Mouse (Mus musculus): Measurements from ENCODE around the gene Tifab. TPM values are rescaled to one million over a fixed set of nuclear protein-coding genes. Genes with fewer than 3 reads are reported as not detected.
A peak's percentile ranks its signal among the peaks of the same experiment; 100 is the strongest.
"Not testable (repeated sequence)": the region's sequence is repeated elsewhere in the genome, so short reads cannot be mapped to it uniquely, and the experiment has no call there.

Gene Tifab
- polyA plus RNA-seq, 1 experiment = 8.2 TPM

GRCm38 (mm10) chr13:56197031-56197430, 18.3 kb upstream of the Tifab start:
- Histone ChIP-seq H3K4me1 (ENCODE audit: control insufficient read depth, insufficient read depth, insufficient read length, low read length) (peaks cover 2% of the 10 kb centered on the region; the same call in 1 of the 2 replicates), H3K27me3 (ENCODE audit: control insufficient read depth, insufficient read depth, low read length) (0 out of 2 replicates have a peak, but pooled peaks cover 4% of the 10 kb centered on the region), H3K27ac (ENCODE audit: insufficient read depth, low read depth, low read length) (no peak overlapping the region), H3K4me3 (ENCODE audit: low read depth, low read length) (no peak overlapping the region), H3K36me3 (ENCODE audit: control insufficient read depth, insufficient read depth, low read length) (no peaks in the 10 kb centered on the region)
- no peak for TF ChIP-seq CTCF (IDR thresholded peaks at IDR 0.05; ENCODE audit: extremely low read depth, insufficient read length, insufficient replicate concordance, low read depth, low read length)
- no peak for TF ChIP-seq POLR2A (IDR thresholded peaks at IDR 0.05; ENCODE audit: low read depth, low read length)
- WGBS = 78% methylated on average over 12 of the region's 12 CpGs

GRCm38 (mm10) chr13:56195824-56196223, 17.1 kb upstream of the Tifab start:
- not testable (repeated sequence) for H3K4me1 ChIP-seq (ENCODE audit: control insufficient read depth, insufficient read depth, insufficient read length, low read length); H3K36me3 ChIP-seq (ENCODE audit: control insufficient read depth, insufficient read depth, low read length); H3K27me3 ChIP-seq (ENCODE audit: control insufficient read depth, insufficient read depth, low read length); H3K4me3 ChIP-seq (ENCODE audit: low read depth, low read length); H3K27ac ChIP-seq (ENCODE audit: insufficient read depth, low read depth, low read length)
- WGBS = 79% methylated on average over 11 of the region's 11 CpGs

- not testable (repeated sequence) for H3K27me3 ChIP-seq (ENCODE audit: control insufficient read depth, insufficient read depth, low read length); H3K4me1 ChIP-seq (ENCODE audit: control insufficient read depth, insufficient read depth, insufficient read length, low read length); H3K4me3 ChIP-seq (ENCODE audit: low read depth, low read length); H3K36me3 ChIP-seq (ENCODE audit: control insufficient read depth, insufficient read depth, low read length); H3K27ac ChIP-seq (ENCODE audit: insufficient read depth, low read depth, low read length)
- 74% methylated on average over 11 of the region's 11 CpGs for WGBS
Observed at GRCm38 (mm10) chr13:56194181-56194580, 15.5 kb upstream of the Tifab start.

- Histone ChIP-seq H3K27me3 (ENCODE audit: control insufficient read depth, insufficient read depth, low read length) (no peaks in the 10 kb centered on the region), H3K36me3 (ENCODE audit: control insufficient read depth, insufficient read depth, low read length) (no peaks in the 10 kb centered on the region), H3K4me3 (ENCODE audit: low read depth, low read length) (no peak overlapping the region), H3K27ac (ENCODE audit: insufficient read depth, low read depth, low read length) (no peak overlapping the region), H3K4me1 (ENCODE audit: control insufficient read depth, insufficient read depth, insufficient read length, low read length) (peaks cover 2% of the 10 kb centered on the region; the same call in 1 of the 2 replicates)
- TF ChIP-seq CTCF (IDR thresholded peaks at IDR 0.05; ENCODE audit: extremely low read depth, insufficient read length, insufficient replicate concordance, low read depth, low read length) = peak; percentile 39; the same call in 1 of the 2 replicates
- no peak for TF ChIP-seq POLR2A (IDR thresholded peaks at IDR 0.05; ENCODE audit: low read depth, low read length)
- WGBS = 14% methylated on average over 3 of the region's 3 CpGs
Observed at GRCm38 (mm10) chr13:56191225-56191624, 12.5 kb upstream of the Tifab start.

GRCm38 (mm10) chr13:56189688-56190087, 11.0 kb upstream of the Tifab start:
- Histone ChIP-seq H3K27me3 (ENCODE audit: control insufficient read depth, insufficient read depth, low read length) (no peaks in the 10 kb centered on the region), H3K4me3 (ENCODE audit: low read depth, low read length) (no peak overlapping the region), H3K36me3 (ENCODE audit: control insufficient read depth, insufficient read depth, low read length) (no peaks in the 10 kb centered on the region), H3K4me1 (ENCODE audit: control insufficient read depth, insufficient read depth, insufficient read length, low read length) (peaks cover 2% of the 10 kb centered on the region; the same call in 1 of the 2 replicates), H3K27ac (ENCODE audit: insufficient read depth, low read depth, low read length) (no peak overlapping the region)
- TF ChIP-seq POLR2A (IDR thresholded peaks at IDR 0.05; ENCODE audit: low read depth, low read length) (no peak), CTCF (IDR thresholded peaks at IDR 0.05; ENCODE audit: extremely low read depth, insufficient read length, insufficient replicate concordance, low read depth, low read length) (peak; percentile 34; the same call in 1 of the 2 replicates)
- 70% methylated on average over 5 of the region's 5 CpGs for WGBS

GRCm38 (mm10) chr13:56183687-56184086, 5.0 kb upstream of the Tifab start:
- no peak overlapping the region for H3K4me3 ChIP-seq (ENCODE audit: low read depth, low read length)
- 0 out of 2 replicates have a peak overlapping the region, but pooled peaks have one; percentile 2 for H3K27ac ChIP-seq (ENCODE audit: insufficient read depth, low read depth, low read length)
- 74% methylated on average over 5 of the region's 5 CpGs for WGBS
- H3K36me3 ChIP-seq (ENCODE audit: control insufficient read depth, insufficient read depth, low read length) = no peaks in the 10 kb centered on the region
- no peaks in the 10 kb centered on the region for H3K4me1 ChIP-seq (ENCODE audit: control insufficient read depth, insufficient read depth, insufficient read length, low read length)
- H3K27me3 ChIP-seq (ENCODE audit: control insufficient read depth, insufficient read depth, low read length) = no peaks in the 10 kb centered on the region
- TF ChIP-seq CTCF (IDR thresholded peaks at IDR 0.05; ENCODE audit: extremely low read depth, insufficient read length, insufficient replicate concordance, low read depth, low read length) = no peak
- TF ChIP-seq POLR2A (IDR thresholded peaks at IDR 0.05; ENCODE audit: low read depth, low read length) = no peak

- Histone ChIP-seq H3K4me1 (ENCODE audit: control insufficient read depth, insufficient read depth, insufficient read length, low read length) (no peaks in the 10 kb centered on the region), H3K27ac (ENCODE audit: insufficient read depth, low read depth, low read length) (peak overlapping the region; percentile 11), H3K36me3 (ENCODE audit: control insufficient read depth, insufficient read depth, low read length) (no peaks in the 10 kb centered on the region), H3K4me3 (ENCODE audit: low read depth, low read length) (no peak overlapping the region), H3K27me3 (ENCODE audit: control insufficient read depth, insufficient read depth, low read length) (no peaks in the 10 kb centered on the region)
- WGBS = 55% methylated on average over 8 of the region's 8 CpGs
- no peak for TF ChIP-seq POLR2A (IDR thresholded peaks at IDR 0.05; ENCODE audit: low read depth, low read length)
- TF ChIP-seq CTCF (IDR thresholded peaks at IDR 0.05; ENCODE audit: extremely low read depth, insufficient read length, insufficient replicate concordance, low read depth, low read length) = no peak
Observed at GRCm38 (mm10) chr13:56181424-56181823, 2.7 kb upstream of the Tifab start.

- Histone ChIP-seq H3K36me3 (ENCODE audit: control insufficient read depth, insufficient read depth, low read length) (no peaks in the 10 kb centered on the region), H3K4me1 (ENCODE audit: control insufficient read depth, insufficient read depth, insufficient read length, low read length) (no peaks in the 10 kb centered on the region), H3K4me3 (ENCODE audit: low read depth, low read length) (peak overlapping the region; percentile 18; the same call in 1 of the 2 replicates), H3K27ac (ENCODE audit: insufficient read depth, low read depth, low read length) (peak overlapping the region; percentile 42), H3K27me3 (ENCODE audit: control insufficient read depth, insufficient read depth, low read length) (no peaks in the 10 kb centered on the region)
- TF ChIP-seq POLR2A (IDR thresholded peaks at IDR 0.05; ENCODE audit: low read depth, low read length) = no peak
- no peak for TF ChIP-seq CTCF (IDR thresholded peaks at IDR 0.05; ENCODE audit: extremely low read depth, insufficient read length, insufficient replicate concordance, low read depth, low read length)
- WGBS = 84% methylated on average over 9 of the region's 9 CpGs
Observed at GRCm38 (mm10) chr13:56176310-56176709, 2.4 kb downstream of the Tifab start.

Measured in small intestine, adult 2 months (tissue).